Mouse (Mus musculus): Measurements from ENCODE around the gene Gm42742. TPM values are rescaled to one million over a fixed set of nuclear protein-coding genes. Genes with fewer than 3 reads are reported as not detected.

Gene Gm42742
- total RNA-seq, 2 experiments from 2014 or later = 34.0 to 35.5 TPM

Small RNA genes lying within 50 kb of the gene (microRNA-seq; reads per million reads assigned to microRNA genes)
- 0 reads per million in 2 experiments for gene Gm44343

Other genes starting within 250 kb of the Gm42742 start
- 100 to 1,000 TPM; 195 to 196 TPM for gene Ypel3, start 244.1 kb downstream of the Gm42742 start, total RNA-seq (2021)
- gene Tbx6, start 239.6 kb downstream of the Gm42742 start, total RNA-seq (2021) = under 1 TPM; 0.53 to 0.57 TPM
- gene Ppp4c, start 228.6 kb downstream of the Gm42742 start, total RNA-seq (2021) = 10 to 100 TPM; 49.0 to 51.8 TPM
- 100 to 1,000 TPM; 109 to 112 TPM for gene Fam57b, start 223.4 kb downstream of the Gm42742 start, total RNA-seq (2021)
- gene 4930451I11Rik, start 189.5 kb downstream of the Gm42742 start, total RNA-seq (2021) = not detected
- gene Doc2a, start 173.7 kb downstream of the Gm42742 start, total RNA-seq (2021) = 10 to 100 TPM; 22.8 to 25.8 TPM
- gene Hirip3, start 159.1 kb downstream of the Gm42742 start, total RNA-seq (2021) = 10 to 100 TPM; 27.6 to 34.7 TPM
- gene Ino80e, start 158.7 kb downstream of the Gm42742 start, total RNA-seq (2021) = 10 to 100 TPM; 46.1 to 50.1 TPM
- 100 to 1,000 TPM; 141 to 147 TPM for gene Taok2, start 136.4 kb downstream of the Gm42742 start, total RNA-seq (2021)
- gene Tmem219, start 98.2 kb downstream of the Gm42742 start, total RNA-seq (2021) = 10 to 100 TPM; 25.2 to 27.5 TPM
- 100 to 1,000 TPM; 140 to 145 TPM for gene Kctd13, start 92.2 kb downstream of the Gm42742 start, total RNA-seq (2021)
- gene Asphd1, start 71.5 kb downstream of the Gm42742 start, total RNA-seq (2021) = 10 to 100 TPM; 35.2 to 38.6 TPM
- gene Sez6l2, start 70.5 kb downstream of the Gm42742 start, total RNA-seq (2021) = 100 to 1,000 TPM; 316 to 335 TPM
- 100 to 1,000 TPM; 159 to 165 TPM for gene Cdipt, start 45.2 kb downstream of the Gm42742 start, total RNA-seq (2021)
- gene Cdiptos, start 45.0 kb downstream of the Gm42742 start, total RNA-seq (2021) = under 1 TPM; 0.30 to 0.79 TPM
- gene Mvp, start 6.5 kb downstream of the Gm42742 start, total RNA-seq (2021) = 1 to 10 TPM; 5.8 to 6.3 TPM
- 1 to 10 TPM in 1 of 2 experiments, not detected in 1; 2.0 TPM for gene Pagr1b, start 4.6 kb downstream of the Gm42742 start, total RNA-seq (2021)
- gene Pagr1a, start 3.7 kb downstream of the Gm42742 start, total RNA-seq (2021) = 10 to 100 TPM; 21.2 to 27.3 TPM
- gene Prrt2, start 114 bp upstream of the Gm42742 start, total RNA-seq (2021) = 100 to 1,000 TPM; 184 to 201 TPM
- 100 to 1,000 TPM; 270 to 285 TPM for gene Maz, start 5.9 kb upstream of the Gm42742 start, total RNA-seq (2021)
- 10 to 100 TPM; 11.1 to 15.3 TPM for gene Kif22, start 21.4 kb upstream of the Gm42742 start, total RNA-seq (2021)
- gene Zg16, start 66.2 kb upstream of the Gm42742 start, total RNA-seq (2021) = not detected
- gene AI467606, start 70.3 kb upstream of the Gm42742 start, total RNA-seq (2021) = 1 to 10 TPM; 1.1 to 2.7 TPM
- under 1 TPM; 0.19 to 0.76 TPM for gene Qprt, start 101.1 kb upstream of the Gm42742 start, total RNA-seq (2021)
- under 1 TPM; 0.65 to 0.95 TPM for gene Spn, start 116.7 kb upstream of the Gm42742 start, total RNA-seq (2021)
- 10 to 100 TPM; 75.1 to 77.0 TPM for gene Cd2bp2, start 175.0 kb upstream of the Gm42742 start, total RNA-seq (2021)
- gene Tbc1d10b, start 187.4 kb upstream of the Gm42742 start, total RNA-seq (2021) = 10 to 100 TPM; 93.6 to 97.3 TPM
- gene Mylpf, start 187.8 kb upstream of the Gm42742 start, total RNA-seq (2021) = 1 to 10 TPM; 1.0 to 1.5 TPM
- gene Zfp553, start 212.0 kb upstream of the Gm42742 start, total RNA-seq (2021) = 10 to 100 TPM; 17.8 to 18.1 TPM
- 1 to 10 TPM; 6.9 to 8.6 TPM for gene Sept1, start 212.0 kb upstream of the Gm42742 start, total RNA-seq (2021)
- gene Zfp771, start 223.2 kb upstream of the Gm42742 start, total RNA-seq (2021) = 10 to 100 TPM; 55.5 to 57.2 TPM
- gene Dctpp1, start 239.6 kb upstream of the Gm42742 start, total RNA-seq (2021) = 10 to 100 TPM; 27.9 to 31.1 TPM